Mouse (Mus musculus) midbrain, embryonic 10.5 days (tissue): ENCODE measurements around the gene Dip2b. TPM values are rescaled to one million over a fixed set of nuclear protein-coding genes. Genes with fewer than 3 reads are reported as not detected.

Experiments
- DNase-seq: peaks from one replicate; pipeline ENCODE4 v3.0.0-alpha.2; 2017; ENCODE audit warnings: low spot score
- H3K27ac ChIP-seq: fragments of 300-500 bp; sonication (generic); replicated peaks from 2 replicates; pipeline ENCODE4 v1.5.1; 2016; ENCODE audit warnings: mild to moderate bottlenecking
- H3K27me3 ChIP-seq: fragments of 300-500 bp; sonication (generic); 2 replicates; pipeline ENCODE4 v1.6.1; 2016; ENCODE audit warnings: low read depth, mild to moderate bottlenecking; ENCODE audit not compliant: poor library complexity, severe bottlenecking
- H3K36me3 ChIP-seq: fragments of 300-500 bp; sonication (generic); 2 replicates; pipeline ENCODE4 v1.6.1; 2016; ENCODE audit warnings: mild to moderate bottlenecking, moderate library complexity
- H3K4me1 ChIP-seq: fragments of 300-500 bp; sonication (generic); 2 replicates; pipeline ENCODE4 v1.6.1; 2016
- H3K4me3 ChIP-seq: fragments of 300-500 bp; sonication (generic); 2 replicates; pipeline ENCODE4 v1.5.1; 2016; ENCODE audit warnings: mild to moderate bottlenecking, moderate library complexity
- H3K9me3 ChIP-seq: fragments of 300-500 bp; sonication (generic); replicated peaks from 2 replicates; pipeline ENCODE4 v1.6.1; 2016; ENCODE audit warnings: mild to moderate bottlenecking
- WGBS: fragments of 180-500 bp; shearing (Covaris S2); methylation state at CpG from one replicate; pipeline ENCODE4 v1.1.7; 2016; 5-methylcytosine and 5-hydroxymethylcytosine counted together
- polyA plus RNA-seq: library from polyadenylated mRNA; unstranded; fragments of >200 nt; fragmentation: Nextera tagmentation; extraction: Ambion mirVana; gene quantifications from 2 replicates; pipeline ENCODE4 v1.2.1, GENCODE M21; 2016

The Dip2b gene
- polyA plus RNA-seq, 1 experiment from 2014 or later: 16.4 TPM

- no peak overlapping the region for H3K4me3 ChIP-seq
- H3K27ac ChIP-seq: no peak overlapping the region
- no peaks in the 10 kb centered on the region for H3K36me3 ChIP-seq
- 95% methylated on average over 2 of the region's 2 CpGs for WGBS
- DNase-seq: no peak
- H3K9me3 ChIP-seq: no peaks in the 10 kb centered on the region
- no peaks in the 10 kb centered on the region for H3K27me3 ChIP-seq
- H3K4me1 ChIP-seq: no peaks in the 10 kb centered on the region
These were observed 8.6 kb upstream of the Dip2b start for GRCm38 (mm10) chr15:100029900-100030299.

DNA sequence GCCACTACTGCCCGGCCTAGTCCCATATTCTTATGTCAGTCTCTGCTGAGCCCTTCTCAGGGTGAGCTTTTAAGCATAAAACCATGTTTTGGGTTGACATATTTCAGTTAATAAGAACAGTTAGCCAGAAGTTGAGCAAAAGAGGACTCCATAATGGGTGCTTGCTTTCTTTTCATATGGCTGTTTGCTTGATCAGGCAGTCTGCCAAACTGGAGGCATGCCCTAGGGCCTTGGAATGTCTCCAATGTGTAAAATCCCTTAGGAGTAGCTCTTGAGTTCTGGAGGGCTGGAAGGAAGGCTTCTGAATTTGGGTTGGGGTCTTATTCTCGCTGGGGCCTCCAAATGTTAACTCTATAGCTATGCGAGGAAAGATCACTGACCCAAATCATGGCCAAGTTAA, 5.9 kb upstream of the Dip2b start:
- H3K4me3 ChIP-seq: no peak overlapping the region
- H3K4me1 ChIP-seq: no peaks in the 10 kb centered on the region
- DNase-seq: no peak
- H3K27me3 ChIP-seq: peaks cover under 1% of the 10 kb centered on the region
- 95% methylated on average over 3 of the region's 3 CpGs for WGBS
- no peaks in the 10 kb centered on the region for H3K9me3 ChIP-seq
- no peaks in the 10 kb centered on the region for H3K36me3 ChIP-seq
- no peak overlapping the region for H3K27ac ChIP-seq

DNA sequence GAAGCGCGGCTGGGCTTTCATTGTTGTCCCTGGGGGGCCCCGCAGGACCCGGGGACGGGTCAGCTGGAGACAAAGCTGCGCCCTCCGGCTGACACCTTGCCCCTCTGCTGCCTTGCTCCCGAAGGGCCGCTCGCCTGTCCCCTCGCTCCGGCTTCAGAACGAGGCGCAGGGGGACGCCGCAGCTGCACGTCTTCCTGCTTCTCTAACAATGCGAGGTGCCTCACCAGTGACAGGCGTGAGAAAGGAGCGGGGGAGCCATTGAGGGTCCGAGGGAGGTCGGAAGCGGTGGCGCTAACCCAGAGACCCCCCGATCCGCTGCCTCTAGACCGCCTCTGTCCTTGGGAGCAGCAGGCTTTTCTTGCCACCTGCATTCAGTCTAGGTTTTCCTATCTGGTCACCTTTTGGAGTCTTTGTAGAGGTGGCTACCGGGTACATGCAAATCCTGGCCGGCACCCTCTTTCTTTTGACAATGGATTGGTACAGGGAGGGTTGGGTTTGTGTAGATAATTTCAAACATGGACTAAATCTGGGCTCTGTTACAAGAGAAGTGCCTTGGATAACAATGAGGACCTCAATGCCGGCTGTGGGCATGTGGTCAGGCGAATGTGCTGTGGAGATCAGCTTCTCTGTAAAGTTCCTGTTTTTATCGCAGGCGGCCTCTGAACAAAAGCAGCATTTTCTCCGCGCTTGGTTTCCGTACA, 687 bp downstream of the Dip2b start:
- no peaks in the 10 kb centered on the region for H3K9me3 ChIP-seq
- peaks cover 11% of the 10 kb centered on the region for H3K36me3 ChIP-seq
- peak; percentile 85 for DNase-seq
- under 1% methylated on average over 36 of the region's 36 CpGs for WGBS
- peak overlapping the region; percentile 100 for H3K27ac ChIP-seq
- peak overlapping the region; percentile 89 for H3K4me3 ChIP-seq
- H3K4me1 ChIP-seq: peaks cover 27% of the 10 kb centered on the region
- H3K27me3 ChIP-seq: peaks cover 8% of the 10 kb centered on the region

DNA sequence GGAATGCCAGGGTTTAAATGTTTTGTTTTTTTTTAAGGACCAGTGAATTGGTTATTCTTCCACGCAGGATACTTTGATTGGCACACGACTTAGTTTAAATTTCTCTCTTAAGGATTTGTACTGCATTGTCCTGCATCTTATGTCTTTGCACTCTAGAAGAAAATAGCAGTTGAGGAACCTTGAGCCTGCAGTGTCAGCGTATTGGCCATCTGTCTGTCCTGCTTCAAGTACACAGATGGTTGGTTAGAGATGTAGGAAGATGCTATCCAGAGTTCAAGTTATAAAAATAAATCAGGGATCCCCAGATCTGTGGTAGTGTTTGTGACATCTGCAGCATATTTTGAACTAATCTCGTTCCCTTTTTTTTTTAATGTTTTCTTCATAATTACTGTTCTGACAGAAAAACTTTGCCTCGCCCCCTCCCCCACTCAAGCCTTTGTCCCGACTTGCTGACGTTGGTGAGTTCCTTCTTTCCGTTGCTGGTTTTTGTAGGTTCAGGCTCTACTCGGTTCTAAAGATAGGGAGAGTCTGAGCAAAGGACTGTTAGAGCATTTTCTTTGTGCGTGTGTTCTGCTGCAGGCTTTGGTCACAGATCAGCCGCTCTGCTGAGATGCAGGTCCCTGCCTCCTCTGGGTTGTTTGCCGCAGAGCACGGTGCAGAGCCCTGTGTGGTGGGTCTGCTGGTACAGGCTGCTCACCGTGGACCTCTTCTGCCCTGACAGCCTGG, 2.2 kb downstream of the Dip2b start:
- Histone ChIP-seq H3K9me3 (no peaks in the 10 kb centered on the region), H3K27ac (peak overlapping the region; percentile 73), H3K36me3 (peaks cover 11% of the 10 kb centered on the region), H3K27me3 (peaks cover 8% of the 10 kb centered on the region), H3K4me1 (peaks cover 37% of the 10 kb centered on the region), H3K4me3 (peak overlapping the region; percentile 89)
- WGBS: 46% methylated on average over 14 of the region's 14 CpGs
- no peak for DNase-seq

GRCm38 (mm10) chr15:100041267-100042047, 3.0 kb downstream of the Dip2b start:
- Histone ChIP-seq H3K36me3 (peaks cover 12% of the 10 kb centered on the region), H3K27ac (peak overlapping the region; percentile 73), H3K27me3 (peaks cover 8% of the 10 kb centered on the region), H3K9me3 (no peaks in the 10 kb centered on the region), H3K4me3 (peak overlapping the region; percentile 89), H3K4me1 (peaks cover 45% of the 10 kb centered on the region)
- DNase-seq: no peak
- 49% methylated on average over 10 of the region's 10 CpGs for WGBS

GRCm38 (mm10) chr15:100042048-100042400, 3.6 kb downstream of the Dip2b start:
- H3K4me3 ChIP-seq: no peak overlapping the region
- peaks cover 18% of the 10 kb centered on the region for H3K36me3 ChIP-seq
- H3K27ac ChIP-seq: peak overlapping the region; percentile 24; the same call in 1 of the 2 replicates
- H3K27me3 ChIP-seq: peaks cover 8% of the 10 kb centered on the region
- no peak for DNase-seq
- H3K4me1 ChIP-seq: peaks cover 49% of the 10 kb centered on the region
- no peaks in the 10 kb centered on the region for H3K9me3 ChIP-seq
- 84% methylated on average over 9 of the region's 9 CpGs for WGBS

- 64% methylated on average over 6 of the region's 6 CpGs for WGBS
- no peak for DNase-seq
- H3K36me3 ChIP-seq: peaks cover 46% of the 10 kb centered on the region
- H3K27ac ChIP-seq: no peak overlapping the region
- H3K4me1 ChIP-seq: peaks cover 39% of the 10 kb centered on the region
- no peaks in the 10 kb centered on the region for H3K27me3 ChIP-seq
- no peaks in the 10 kb centered on the region; the same call in 1 of the 2 replicates for H3K9me3 ChIP-seq
- H3K4me3 ChIP-seq: no peak overlapping the region
These were observed 7.1 kb downstream of the Dip2b start for GRCm38 (mm10) chr15:100045576-100045975.

GRCm38 (mm10) chr15:100049496-100050087, 11.1 kb downstream of the Dip2b start:
- Histone ChIP-seq H3K27me3 (no peaks in the 10 kb centered on the region), H3K4me1 (peaks cover 36% of the 10 kb centered on the region), H3K36me3 (peaks cover 42% of the 10 kb centered on the region), H3K27ac (no peak overlapping the region; the same call in 1 of the 2 replicates), H3K9me3 (no peaks in the 10 kb centered on the region; the same call in 1 of the 2 replicates), H3K4me3 (no peak overlapping the region)
- 88% methylated on average over 7 of the region's 7 CpGs for WGBS
- DNase-seq: no peak

DNA sequence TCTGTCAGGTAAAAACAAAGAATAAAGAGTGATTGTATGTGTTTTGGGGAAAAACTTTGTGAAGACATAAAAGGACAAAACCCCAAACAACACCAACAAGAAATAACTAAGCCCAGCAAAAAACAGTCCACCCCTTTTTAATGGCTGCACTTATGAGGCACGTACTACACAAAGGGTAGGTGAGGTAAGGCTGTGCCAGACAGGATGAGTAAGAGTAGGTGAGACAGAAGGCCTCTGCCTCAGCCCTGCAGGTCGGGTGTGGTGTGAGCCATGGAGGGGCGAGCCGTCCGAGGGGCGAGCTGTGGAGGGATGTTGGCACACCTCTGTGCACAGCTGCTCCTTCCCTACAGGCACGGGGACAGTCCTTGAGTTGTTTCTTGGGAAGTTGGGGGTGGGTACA, 12.5 kb downstream of the Dip2b start:
- 91% methylated on average over 7 of the region's 7 CpGs for WGBS
- Histone ChIP-seq H3K36me3 (peaks cover 55% of the 10 kb centered on the region), H3K4me3 (no peak overlapping the region)

DNA sequence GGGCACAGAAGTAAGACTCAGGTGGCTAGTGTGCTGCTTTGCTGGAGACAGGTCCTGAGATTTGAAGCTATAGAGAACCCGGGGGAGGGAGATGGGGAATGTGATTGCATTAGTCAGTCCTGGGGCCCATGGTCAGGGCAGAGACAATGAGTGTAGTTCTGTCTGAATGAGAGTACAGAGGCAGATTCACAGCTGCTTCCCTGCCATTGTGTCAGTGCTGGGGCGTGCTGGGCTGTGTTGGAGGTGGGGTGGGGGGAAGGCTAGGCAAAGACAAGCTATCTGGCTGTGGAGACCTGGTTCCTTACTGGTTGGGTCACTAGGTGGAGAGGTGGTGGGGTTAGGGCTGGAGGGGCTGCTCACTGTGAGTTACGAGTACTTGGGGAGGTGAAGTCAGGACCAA, 14.3 kb downstream of the Dip2b start:
- WGBS: 50% methylated on average over 3 of the region's 3 CpGs
- Histone ChIP-seq H3K27me3 (no peaks in the 10 kb centered on the region), H3K36me3 (peaks cover 50% of the 10 kb centered on the region), H3K9me3 (no peaks in the 10 kb centered on the region; the same call in 1 of the 2 replicates), H3K4me3 (no peak overlapping the region), H3K4me1 (peaks cover 14% of the 10 kb centered on the region), H3K27ac (peak overlapping the region; percentile 29; the same call in 1 of the 2 replicates)
- no peak for DNase-seq

More for the DNA sequence above, 12.5 kb downstream of the Dip2b start:
- no peaks in the 10 kb centered on the region for H3K27me3 ChIP-seq
- H3K9me3 ChIP-seq: no peaks in the 10 kb centered on the region; the same call in 1 of the 2 replicates
- DNase-seq: no peak
- peaks cover 24% of the 10 kb centered on the region for H3K4me1 ChIP-seq
- H3K27ac ChIP-seq: no peak overlapping the region

DNA sequence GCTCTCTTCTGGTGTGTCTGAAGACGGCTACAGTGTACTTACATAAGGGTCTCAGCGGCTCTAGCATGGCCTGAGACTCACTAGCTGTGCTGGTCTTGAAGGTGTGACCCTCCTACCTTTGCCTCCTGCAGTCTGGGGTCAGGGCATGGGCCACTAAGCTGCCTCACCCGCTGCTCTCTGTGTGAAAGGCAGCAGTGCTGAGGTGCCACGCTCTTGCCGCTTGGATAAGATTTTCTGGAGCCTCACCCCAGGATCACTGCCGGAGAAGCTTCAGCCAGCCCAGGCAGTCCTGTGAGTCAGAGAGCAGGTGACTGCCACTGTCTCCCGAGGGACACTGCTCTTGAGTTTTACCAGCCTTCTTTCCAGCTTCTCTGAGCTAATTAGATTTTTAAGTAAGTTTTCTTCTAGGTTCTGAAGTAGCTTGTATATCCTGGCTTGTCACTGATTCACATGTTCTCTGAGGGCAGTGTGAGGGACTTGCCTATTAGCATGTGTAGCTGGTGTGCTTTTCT, 18.0 kb downstream of the Dip2b start:
- Histone ChIP-seq H3K27me3 (no peaks in the 10 kb centered on the region), H3K9me3 (no peaks in the 10 kb centered on the region), H3K36me3 (peaks cover 26% of the 10 kb centered on the region), H3K27ac (no peak overlapping the region), H3K4me3 (no peak overlapping the region), H3K4me1 (peaks cover 30% of the 10 kb centered on the region)
- WGBS: 92% methylated on average over 7 of the region's 7 CpGs
- no peak for DNase-seq

- Histone ChIP-seq H3K36me3 (peaks cover 26% of the 10 kb centered on the region), H3K4me1 (peaks cover 28% of the 10 kb centered on the region), H3K27me3 (no peaks in the 10 kb centered on the region), H3K4me3 (no peak overlapping the region), H3K27ac (no peak overlapping the region), H3K9me3 (no peaks in the 10 kb centered on the region)
- WGBS: 89% methylated on average over 3 of the region's 3 CpGs
- DNase-seq: no peak
These were observed 19.2 kb downstream of the Dip2b start for GRCm38 (mm10) chr15:100057698-100058097.
